Mouse (Mus musculus) duodenum, adult 2 months (tissue): Measurements from ENCODE around the gene Colgalt2. TPM values are rescaled to one million over a fixed set of nuclear protein-coding genes. Genes with fewer than 3 reads are reported as not detected.

ENCODE experiments used
- polyA plus RNA-seq: library from polyadenylated mRNA; depleted of rRNA; stranded (reverse); fragments of >200 nt; gene quantifications from 2 replicates; pipeline ENCODE4 v1.2.3, GENCODE M21; 2012; ENCODE audit warnings: low replicate concordance; rRNA removed

Colgalt2 gene
- polyA plus RNA-seq: 0.55 and 0.79 TPM in 2 replicates

DNA sequence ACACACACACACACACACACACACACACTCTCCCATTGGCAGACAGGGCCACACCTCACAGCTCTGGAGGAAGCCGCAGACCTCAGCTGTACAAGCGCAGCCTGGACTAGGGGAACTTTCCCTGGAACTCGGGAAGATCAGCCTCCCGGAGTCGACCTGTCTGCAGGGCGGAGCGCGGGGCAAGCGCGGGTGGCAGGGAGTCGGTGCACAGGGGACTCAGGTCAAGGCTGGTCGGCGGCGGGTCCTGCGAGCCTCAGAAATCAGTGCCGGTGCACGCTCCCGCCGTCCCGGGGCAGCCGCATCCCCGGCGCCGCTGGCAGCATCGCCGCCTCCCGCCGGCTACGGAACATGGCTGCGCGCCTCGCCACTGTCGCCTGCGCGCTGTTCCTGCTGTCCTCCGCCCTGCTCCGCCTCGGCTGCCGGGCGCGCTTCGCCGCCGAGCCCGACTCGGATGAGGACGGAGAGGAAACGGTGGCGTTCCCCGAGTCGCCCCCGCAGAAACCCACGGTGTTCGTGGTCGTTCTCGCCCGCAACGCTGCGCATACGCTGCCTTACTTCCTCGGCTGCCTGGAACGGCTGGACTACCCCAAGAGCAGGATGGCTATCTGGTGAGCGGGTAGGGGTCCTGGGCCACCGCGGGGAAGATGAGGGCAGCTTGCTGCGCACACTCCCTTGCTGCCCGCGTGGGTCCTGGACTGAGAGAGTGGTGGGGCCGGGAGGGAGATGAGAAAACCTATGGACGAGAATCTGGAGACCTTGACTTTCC, at the start of gene Colgalt2:
TSS of gene Colgalt2 (plus strand) at position 41 of the 766 bp plus-strand sequence.

DNA sequence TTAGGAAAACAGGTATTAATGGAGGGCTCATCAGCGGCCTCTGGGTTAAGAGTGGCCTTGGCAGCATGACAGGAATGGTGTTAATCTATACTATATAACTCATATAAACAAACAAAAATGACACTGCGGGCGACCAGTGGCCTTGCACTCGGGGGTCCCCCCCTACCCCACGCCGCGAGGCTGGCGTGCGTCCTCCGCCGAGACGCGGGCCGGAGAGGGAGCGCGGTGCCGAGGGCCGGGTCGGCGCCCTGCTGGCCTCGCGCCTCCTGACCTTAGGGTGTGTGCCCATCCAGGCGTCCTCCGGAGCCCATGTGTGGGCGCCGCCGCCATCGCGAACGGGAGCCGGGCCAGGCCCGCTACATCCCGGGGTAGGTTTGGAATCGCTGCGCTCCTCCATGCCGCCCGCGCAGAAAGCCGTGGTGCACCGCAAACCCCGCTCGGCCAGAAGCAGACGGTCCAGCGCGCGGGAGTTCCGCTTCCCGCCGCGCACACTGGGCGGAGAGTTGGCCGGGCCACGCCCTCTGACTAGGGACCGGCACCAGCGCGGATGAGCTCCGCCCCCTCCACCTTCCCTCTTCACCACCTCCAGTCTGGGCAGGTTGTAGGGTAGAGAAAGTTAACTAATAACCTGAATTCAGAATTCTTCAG, 13.3 kb upstream of the Colgalt2 start, which contains the start of gene Tsen15:
TSS of gene Tsen15 (minus strand) at position 501 of the 648 bp plus-strand sequence.

Other genes with a start within 250 kb of the Colgalt2 start
- gene Tsen15, start 13.1 kb upstream of the Colgalt2 start, polyA plus RNA-seq: 5.9 and 12.4 TPM in 2 replicates